Mouse (Mus musculus): ENCODE measurements at regions not wholly inside any gene's neighbourhood (a gene's known extent, or its start where the extent isn't known, plus 50 kb on each side); places are given as distances from the start of the nearest gene placed in this dataset.

DNA sequence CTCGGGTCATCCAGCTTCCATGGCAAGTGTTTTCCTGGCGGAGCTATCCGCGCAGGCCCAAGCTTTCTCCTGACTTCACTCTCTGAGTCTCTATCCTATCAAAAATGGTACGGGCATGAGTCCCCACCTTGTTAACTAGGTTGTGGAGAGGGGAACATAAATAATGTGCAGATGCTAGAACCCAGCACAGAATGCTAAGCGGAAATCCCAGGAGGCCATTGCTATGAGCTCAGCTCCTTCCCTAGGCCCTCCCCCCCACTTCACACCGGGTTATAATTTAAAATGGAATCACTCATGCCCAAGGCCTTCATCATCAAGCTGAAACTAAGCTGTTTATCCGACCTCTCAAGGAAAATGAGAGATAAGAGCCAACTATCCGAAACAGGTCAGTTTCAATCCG, 60.4 kb upstream of the Cd83 start:
- no peak for DNase-seq (ENCODE audit: low read depth)

GRCm38 (mm10) chr13:43725698-43726097, 58.9 kb upstream of the Cd83 start:
- DNase-seq (ENCODE audit: low read depth) = peak; percentile 72

DNA sequence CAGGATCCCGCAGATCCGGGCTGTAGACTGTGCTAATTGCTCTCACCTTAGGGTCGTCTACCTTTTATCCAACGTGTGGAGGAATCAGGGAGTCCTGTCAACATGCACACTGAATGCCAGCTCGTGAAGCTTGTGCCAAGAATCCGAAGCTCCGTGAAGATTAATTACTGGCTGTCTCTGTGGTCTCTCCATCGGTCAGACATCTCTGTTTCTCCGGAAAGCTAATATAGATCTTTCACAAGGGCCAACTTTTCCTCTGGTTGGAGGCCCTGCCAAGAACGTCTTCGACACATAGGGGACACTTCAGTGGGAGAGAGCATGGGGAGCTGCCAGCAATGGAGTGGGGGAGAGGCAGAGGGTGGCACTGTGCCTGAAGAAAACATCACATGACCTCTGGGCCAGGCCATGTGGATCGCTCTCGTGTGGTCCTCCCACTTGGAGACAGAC, 57.7 kb upstream of the Cd83 start:
- DNase-seq (ENCODE audit: low read depth) = no peak

DNA sequence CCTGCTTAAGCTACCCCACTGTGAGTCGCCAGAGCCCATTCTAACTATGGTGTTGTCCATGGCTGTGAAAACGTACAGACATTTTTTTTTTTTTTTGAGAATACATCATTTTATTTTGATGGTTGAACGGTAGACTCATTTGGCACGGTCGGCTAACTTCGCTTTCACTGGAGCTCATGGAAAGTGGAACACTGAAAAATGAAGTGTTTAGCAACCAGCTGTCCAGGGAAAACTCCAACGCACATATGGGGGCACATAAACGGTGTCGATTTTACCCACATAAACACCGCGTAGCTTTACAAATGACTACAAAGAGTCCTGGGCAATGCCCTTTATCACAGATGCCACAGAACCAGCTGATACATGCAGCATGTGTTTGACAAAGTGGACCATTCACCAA, 55.0 kb upstream of the Cd83 start:
- no peak for DNase-seq (ENCODE audit: low read depth)

GRCm38 (mm10) chr13:43733061-43733460, 51.5 kb upstream of the Cd83 start:
- no peak for DNase-seq (ENCODE audit: low read depth)

GRCm38 (mm10) chr13:43734641-43735040, 49.9 kb upstream of the Cd83 start:
- DNase-seq (ENCODE audit: low read depth) = no peak
